Mouse (Mus musculus) right cerebral cortex, postnatal 25 days (tissue): Measurements from ENCODE around the gene Lekr1.

Source experiments
- DNase-seq: peaks from one replicate; pipeline ENCODE4 v3.0.0; 2022

Gene Lekr1

DNA sequence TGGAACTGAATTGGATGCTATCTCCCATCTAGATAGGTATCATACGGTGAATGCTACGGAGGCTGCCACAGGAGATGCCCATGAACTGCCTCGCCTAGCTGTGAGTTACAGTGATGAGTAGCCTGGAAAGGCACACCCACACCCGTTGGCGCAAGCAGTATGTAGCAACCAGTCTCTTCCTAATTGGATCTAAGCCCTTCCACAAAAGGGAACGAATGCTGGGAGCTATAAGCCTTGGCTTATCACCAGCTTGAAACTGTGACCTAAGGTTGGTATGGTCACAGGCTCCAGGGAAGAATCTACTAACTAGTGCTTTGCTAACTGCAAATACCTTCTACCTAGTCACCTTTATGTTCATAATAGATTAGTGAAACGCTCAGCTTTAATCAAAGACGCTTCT, 175.1 kb downstream of the Lekr1 start:
- no peak for DNase-seq

DNA sequence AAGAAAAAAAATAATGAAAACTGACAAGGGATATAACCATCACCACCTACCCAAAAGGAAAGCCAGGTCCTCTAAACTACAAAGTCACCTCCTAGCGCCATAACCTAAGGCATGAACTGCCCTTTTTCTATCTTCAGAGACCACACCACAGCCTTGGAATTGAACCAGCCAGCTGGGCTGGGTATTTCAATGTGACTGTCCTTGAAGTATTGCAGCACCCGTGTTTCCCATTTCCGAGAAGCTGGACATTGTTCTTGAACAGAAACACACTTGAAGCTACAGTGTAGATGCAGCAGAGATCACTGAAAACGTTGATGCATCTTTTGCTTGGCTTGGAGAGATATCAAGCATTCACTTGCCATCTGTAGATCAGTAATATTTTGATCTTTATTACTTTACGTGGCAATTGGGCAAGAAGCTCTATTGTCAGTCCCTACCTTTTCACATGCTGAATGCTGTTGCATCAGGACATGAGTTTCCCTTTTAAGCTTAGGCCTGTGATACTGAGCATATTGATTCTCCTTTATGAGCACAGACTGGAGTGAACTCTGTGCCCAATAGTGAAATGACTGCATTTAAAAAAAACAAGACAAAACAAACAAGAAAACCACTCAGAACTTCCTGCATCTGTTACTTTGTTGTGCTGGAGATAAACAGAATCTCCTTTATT, 176.6 kb downstream of the Lekr1 start:
- no peak for DNase-seq

DNA sequence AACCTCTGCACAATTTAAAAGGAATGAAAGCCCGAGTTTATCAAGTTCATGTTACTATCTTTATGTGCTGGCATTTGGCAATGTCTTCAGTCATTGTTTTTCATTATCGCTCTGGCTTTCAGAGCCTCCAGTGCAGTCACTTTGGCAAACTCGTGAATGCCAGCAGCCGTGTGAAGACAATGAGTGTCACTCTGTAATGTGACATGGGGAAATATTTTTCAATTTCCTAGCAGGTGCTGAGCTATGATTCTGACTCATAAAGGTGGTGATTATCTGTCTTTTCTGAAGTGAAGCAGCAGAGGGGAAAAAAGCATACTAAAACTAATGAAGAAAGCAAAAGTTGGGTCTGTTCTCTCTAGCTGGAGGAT, 177.1 kb downstream of the Lekr1 start:
- DNase-seq = no peak

DNA sequence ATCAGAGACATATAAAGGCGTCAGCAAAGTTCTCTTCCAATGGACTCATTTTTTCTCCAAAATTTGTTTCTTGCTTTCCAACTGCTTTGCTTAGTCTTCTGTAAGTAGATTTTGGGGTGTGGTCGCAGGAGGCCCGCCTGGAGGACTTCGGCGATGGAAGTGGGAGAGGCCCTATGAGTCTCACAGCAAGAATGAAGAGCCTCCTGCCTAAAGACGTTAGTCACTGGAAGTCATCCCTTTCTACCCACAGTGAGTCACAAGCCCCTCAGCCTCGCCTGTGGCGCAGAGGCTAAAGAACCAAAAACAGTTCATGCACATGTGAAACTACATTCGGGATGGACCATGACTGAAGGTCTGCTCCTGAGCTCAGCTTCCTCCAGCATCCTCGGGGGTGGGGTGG, 178.3 kb downstream of the Lekr1 start:
- DNase-seq = no peak

DNA sequence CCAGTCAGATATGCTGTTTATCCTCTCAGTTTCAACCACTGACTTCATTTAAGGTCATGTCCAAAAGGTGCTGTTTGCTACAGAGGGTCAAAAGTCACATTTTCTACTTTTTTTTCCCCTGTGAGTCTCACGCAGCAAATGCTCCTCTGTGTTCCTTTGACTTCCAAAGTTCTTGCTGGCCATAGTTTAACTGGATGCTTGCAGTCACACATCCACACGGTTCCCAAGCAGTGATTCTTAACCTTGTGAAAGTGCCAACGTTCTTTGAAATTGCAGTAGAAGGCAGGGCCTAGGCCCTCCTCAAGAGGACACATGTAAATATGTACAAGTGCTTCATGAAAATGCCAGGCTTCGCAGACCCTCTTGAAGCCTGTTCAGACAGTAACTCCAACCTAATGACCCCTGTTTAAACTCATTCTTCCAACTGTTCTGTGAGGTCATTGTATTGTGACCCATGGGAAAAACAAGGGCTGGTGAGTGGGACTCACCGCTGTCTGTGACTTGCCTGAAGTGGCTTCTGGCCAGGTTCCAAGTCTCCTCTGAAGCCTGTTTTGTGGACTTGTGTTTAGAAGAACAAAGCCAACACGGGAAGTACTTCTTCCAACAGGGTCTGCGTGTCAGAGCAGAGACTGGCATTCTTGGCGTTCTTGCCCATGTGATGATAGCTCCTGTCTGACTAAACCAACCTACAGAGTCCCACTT, 179.0 kb downstream of the Lekr1 start:
- no peak for DNase-seq

DNA sequence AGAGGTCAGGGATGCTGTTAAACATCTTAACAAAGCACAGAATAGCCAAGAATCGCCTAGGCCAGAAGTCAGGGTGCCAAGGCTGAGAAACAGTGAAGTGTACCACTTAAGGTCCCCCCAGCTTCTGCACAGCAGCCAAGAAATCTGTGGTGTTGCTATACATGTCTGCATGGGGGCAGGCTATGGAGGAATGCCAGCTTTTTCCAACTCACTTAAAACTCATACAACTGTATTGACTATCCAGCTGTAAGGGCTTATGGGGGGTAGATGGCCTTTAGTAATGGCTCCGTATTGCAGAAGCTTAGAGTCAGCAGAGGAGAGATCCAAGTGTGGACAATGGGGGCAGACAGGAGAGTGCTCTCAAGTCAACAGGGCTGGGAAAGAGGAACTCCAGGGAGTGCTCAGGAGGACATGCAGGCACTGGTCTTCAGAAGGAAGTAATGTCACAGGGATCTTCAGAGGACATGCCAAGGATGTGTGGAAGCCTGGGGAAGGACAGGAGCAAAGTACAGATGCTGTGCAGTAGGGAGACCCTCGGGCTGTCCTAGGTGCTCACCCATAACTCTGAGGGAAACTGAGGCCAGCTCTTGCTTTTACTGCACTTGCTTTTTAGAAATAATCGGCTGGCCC, 181.2 kb downstream of the Lekr1 start:
- DNase-seq = no peak

DNA sequence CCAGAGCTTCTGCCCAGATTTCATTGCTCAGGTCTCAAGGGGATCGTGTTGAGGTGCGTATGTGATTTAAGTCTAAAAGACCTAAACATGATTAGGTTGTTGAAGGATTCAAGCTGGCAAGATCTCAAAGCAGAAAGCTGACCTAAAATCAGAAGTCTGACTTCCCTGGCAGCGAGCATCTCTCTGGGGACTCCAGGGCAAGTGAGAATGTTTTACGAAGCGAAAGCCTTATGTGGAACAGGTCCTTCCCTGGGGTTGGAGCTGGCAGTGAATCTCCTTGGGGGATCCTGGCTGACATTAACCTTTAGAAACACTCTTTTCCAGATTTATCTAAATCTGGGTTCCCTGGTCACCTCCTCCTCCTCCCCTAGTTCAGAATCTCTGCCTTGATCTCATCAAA, 187.7 kb downstream of the Lekr1 start:
- DNase-seq = no peak

DNA sequence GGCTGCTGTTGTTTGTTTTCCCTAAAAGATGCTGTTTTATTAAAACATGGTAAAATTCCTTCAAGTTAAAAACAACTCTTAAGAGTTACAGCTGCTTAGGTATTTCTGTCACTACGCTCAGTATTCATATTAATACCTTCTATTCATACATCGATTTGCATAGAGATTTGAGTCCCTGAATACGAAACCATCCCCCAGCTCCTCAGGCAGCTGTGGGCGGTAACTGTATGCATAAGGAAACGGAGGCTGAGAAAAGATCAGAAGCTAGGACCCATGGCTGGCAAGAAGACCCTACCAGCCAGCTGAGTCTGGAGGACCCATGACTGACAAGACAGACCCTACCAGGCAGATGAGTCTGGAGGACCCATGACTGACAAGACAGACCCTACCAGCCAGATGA, 189.5 kb downstream of the Lekr1 start:
- DNase-seq = no peak

DNA sequence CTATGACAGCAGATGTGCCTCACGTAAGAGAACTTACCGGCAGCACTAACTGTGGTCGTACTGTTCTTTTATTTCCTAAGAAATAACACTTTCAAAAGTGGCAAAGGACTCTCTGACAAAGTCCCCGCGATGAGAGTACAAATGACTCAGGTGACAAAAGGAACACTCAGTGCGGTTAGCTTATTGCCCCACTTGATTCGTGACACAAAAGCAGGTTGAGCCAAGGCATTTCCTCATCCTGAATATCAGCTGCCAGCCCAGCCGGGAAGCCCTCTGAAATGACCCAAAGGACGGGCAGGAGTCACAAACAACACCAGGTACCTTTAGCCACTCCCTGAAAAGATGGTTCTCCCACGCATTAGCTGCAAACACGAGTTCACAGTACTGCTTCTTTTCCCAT, 192.1 kb downstream of the Lekr1 start:
- DNase-seq = no peak

DNA sequence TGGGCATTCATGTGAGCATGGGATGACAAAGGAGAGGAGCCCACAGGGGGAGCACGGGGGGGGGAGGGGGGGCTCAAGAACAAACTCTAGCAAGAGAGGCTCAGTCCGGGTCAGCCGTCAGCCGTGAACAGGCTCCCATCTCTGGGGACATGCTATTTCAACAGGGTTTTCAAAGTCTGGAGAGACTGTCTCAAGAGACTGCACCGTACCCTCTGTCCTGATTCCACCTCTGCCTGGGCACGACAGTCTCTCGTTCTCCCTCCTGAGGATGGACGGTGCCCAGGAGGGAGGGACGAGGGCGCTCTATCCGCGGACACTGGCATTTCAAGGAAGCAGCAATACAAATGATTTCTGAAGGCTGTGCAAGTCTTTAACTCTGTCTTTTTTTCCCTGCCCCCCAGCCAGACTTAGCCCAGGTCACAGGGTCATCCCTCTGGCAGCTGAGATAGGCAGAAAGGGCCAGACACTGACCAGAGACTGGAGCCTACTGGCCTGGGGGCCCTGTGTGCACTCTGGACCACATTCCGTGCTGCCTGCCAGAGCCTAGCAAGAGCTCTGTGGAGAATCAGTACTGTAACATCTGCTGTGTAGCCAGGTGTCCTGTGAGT, 192.8 kb downstream of the Lekr1 start:
- DNase-seq = no peak

DNA sequence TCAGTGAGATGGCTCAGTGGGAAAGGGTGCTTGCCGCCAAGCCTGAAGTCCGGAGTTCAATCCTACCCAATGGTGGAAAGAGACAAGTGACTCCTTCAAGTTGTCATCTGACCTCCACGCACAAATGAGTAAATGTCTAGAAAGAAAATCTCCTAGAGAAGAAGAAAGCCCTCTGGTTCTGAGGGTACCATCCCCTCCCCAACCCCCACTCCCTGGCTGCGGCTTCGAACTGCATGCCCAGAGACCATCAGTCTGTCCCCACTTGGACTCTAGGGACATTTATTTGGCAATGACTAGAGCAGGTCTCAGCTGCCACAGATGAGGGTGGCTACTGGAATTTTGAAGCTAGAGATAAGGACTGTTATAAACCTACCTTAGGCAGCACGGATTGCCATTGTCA, 193.7 kb downstream of the Lekr1 start:
- DNase-seq = no peak

DNA sequence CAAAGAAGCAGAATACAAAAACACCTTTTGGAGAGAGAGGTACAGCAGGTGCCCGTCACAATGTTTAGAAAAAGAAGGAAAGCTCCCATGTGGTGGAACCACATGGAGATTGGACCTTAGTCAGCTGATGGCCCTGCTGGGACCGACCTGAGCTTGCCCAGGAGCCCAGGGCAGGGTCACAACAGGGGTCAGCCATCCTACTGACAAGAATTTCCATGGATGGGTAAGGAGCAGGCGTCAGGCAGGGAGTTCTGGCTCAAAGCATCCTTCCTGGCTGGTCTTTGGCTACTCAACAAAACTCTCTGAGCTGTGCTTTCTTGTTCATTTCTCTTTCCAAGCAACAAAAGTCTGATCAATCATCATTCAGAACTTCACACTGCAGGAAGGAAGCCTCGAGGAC, 194.9 kb downstream of the Lekr1 start:
- DNase-seq = no peak

DNA sequence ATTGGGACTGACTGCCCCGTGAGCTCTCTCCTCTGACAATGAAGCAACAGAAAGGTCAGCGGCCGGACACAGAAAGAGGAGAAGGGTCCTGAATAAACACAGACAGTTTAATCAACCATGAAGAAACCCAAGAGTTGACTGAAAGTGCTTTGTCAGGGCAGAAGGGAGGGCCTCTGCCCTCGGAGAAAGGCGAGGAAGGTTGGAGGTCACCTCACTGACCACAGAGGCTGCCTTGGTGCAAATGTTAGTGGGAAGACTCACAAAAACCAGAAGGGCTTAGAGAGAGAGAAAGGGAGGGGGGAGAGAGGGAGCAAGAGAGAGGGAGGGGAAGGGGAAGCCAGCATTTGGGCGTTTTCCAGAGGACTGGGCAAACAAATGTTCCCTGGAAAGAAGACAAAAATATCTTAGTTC, 195.4 kb downstream of the Lekr1 start:
- DNase-seq = no peak

DNA sequence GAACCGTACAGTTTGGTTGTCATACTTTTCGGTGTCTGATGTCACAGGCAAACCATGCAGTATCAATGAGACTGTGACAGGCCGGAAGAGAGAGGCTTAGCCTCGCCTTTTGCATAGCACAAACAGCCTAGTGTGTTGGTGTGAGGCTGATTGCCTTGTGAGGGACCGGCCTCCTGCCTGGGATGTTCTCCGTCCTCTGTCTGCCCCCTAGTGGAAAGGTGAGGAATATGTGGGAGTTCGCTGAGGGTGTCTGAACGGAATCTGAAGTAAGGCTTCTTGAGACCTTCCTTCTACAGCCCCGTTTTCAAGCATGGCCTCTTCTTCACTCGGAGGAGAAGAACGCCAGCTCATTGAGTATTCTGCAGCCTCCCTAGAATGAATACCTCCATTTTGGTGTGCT, 197.3 kb downstream of the Lekr1 start:
- peak; percentile 84 for DNase-seq

DNA sequence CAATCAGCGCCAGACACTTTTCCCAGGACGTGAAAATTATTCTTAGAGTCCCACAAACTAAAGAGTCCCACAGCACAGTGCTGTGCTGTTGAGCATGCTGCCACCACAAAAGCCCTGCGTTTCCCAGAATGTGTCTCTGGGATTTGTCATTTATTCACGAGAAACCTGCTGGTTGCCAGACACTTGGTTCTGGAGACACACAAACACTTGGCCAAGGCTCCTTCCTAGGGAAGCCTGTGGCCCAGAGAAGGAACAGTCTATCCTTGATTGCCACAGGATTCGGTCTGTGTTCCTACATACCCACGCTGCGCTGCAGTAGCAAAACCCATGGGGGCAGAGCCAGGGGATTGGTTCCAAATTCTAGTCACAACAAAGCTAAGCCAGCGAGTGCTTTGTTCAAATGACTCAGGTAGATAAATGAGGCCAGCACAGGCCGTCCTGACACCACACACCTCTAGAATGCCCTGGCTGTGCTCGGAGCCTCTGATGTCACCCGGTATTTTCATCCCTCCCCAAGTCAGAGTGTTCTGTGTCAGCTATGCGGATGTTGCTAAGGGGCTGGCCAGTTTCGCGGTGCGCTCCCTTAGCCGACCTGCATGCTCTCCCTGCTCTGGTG, 197.8 kb downstream of the Lekr1 start:
- no peak for DNase-seq

DNA sequence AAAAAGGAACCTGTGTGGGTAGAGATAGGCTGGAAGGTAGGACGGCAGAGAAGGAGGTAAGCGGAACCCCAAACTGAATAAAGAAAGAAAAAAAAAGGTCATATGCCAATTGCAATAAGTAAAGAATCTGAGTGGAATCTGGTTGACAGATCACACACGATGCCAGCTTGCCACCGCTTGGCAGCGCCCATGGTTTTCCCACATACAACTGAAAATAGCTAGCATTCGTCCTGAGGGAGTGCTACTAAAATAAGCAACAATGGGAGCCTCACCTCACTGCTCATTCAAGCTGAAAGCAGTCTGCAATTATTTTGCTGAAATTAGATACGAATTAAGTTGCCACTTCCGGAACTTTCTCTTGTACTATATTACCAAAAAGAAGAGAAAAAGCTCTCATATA, 202.9 kb downstream of the Lekr1 start:
- peak; percentile 23 for DNase-seq

DNA sequence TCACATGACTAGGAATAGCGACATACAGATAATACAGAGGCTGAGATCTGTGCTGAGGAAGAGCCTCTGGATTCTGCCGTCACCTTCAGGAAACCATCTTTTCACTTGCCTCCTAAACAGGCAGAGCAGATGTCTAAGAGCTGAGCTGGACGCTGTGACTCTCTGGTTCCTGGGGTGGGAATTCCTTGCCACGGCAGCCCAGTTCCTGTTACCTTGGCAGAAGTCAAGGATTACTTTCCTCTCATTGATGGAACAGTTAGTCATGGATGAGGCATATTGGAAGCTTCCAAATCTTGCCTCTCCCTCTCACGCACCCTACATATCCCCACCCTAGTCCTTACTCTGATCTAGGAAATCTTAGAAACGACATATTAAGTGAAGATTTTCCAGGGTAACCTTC, 203.7 kb downstream of the Lekr1 start:
- no peak for DNase-seq

DNA sequence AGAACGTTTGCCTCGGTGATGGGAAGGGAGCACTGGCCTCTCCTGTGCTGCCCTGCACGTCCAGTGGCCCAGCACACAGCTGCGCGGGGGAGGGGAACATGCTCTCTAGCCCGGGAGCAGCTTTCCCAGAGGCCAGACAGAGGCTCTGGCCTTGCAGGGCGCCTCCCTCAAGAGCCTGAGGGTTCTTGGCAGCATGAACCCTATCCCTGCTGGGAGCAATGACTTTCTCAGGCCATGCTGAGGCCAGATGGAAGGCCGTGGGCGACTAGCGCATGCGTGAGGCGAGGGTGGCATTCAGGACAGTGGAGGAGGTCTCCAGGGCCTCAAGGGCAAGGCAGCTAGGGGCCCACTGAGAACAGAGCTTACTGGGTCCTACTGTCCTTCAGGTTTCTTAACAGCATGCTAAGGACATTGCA, 205.2 kb downstream of the Lekr1 start:
- DNase-seq = peak; percentile 22

DNA sequence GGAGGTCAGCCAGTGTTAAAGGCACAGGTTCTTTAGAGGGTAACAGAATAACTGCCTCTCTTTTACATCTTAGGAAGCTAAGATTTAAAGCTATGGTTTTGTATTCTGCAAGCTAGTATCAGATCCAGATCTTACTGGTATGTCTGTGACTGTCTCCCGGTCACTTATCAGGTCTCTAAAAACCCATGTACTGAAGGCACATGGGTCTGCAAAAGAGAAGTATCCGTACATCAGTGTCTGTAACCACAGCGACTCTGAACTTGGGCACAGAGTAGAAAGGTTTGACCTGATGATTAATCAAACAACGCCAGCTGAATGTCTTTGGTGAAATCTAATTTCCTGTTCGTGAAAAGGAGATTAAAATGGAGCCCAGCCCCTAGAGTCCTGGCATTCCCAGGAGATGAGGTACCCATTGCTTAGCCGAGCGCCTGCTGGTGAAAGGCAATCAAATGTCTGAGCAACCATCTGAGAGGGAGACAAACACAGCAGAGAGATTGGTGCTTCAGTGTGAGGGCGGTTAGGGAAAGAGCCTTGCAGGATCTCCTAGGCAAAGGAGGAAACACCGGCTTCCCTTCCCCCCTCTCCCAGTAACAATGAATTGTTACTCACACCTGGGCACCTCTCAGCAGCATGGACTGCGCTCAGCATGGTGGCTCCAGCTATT, 205.7 kb downstream of the Lekr1 start:
- no peak for DNase-seq

DNA sequence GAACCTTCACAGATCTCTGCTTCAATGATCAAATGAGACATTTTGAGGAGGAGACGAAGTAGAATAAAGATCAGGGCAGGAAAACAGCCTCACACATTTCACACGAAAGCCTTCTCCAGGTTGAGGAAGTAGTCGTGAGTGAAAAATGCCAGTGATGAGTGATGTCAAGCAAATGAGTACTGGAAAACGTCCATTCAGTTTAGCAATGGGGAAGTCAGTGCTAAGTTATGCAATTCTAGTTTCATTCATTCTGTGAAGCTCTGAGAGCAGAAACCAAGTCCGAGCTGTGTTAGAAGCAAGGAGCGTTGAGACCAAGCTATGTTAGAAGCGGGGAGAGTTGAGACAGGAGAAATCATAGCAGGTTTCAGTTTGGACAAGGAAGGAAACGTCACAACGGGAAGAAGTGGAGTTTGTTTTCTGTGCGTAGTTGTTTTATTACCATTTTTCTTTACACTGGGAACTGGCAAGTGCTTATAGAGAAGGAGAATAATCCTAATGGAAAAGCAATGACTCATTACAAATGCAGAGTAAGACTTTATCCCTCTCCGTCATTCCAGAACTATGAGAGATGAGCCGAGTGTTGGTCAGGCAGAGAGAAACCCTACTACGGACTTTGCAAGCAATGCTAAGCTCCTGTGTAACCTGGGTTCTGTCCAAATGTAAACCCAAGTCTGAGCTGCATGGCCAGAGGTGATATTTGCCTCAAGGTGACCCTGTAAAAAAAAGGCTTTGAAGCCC, 207.2 kb downstream of the Lekr1 start:
- no peak for DNase-seq
